In genomic region chr13:113046211-113046883, GRCm38 (mm10) we compare ENCODE assay signal across 8 mouse cellular contexts. TPM values are rescaled to one million over a fixed set of nuclear protein-coding genes. Genes with fewer than 3 reads are reported as not detected.
DNase-seq lines count a peak whose midpoint lies in the region; ATAC-seq and TF ChIP-seq lines count a peak whose summit lies in the region.

Gene Gpx8 (minus strand): TSS chr13:113046410.

- H3K4me3 ChIP-seq in spleen, adult 2 months (ENCODE audit: extremely low read depth, insufficient read depth, insufficient read length): peak within 1 kb of the TSS; percentile 36
- peak within 1 kb of the TSS; percentile 65 for H3K4me3 ChIP-seq in embryonic facial prominence, embryonic 13.5 days
- peak within 1 kb of the TSS; percentile 68 for H3K4me3 ChIP-seq in heart, embryonic 11.5 days (ENCODE audit: low read depth, low read length)
- peak within 1 kb of the TSS; percentile 74 for H3K4me3 ChIP-seq in kidney, embryonic 14.5 days (ENCODE audit: low read length)
- peak within 1 kb of the TSS; percentile 36 for H3K4me3 ChIP-seq in liver, embryonic 12.5 days

- H3K4me2 ChIP-seq in embryonic facial prominence, embryonic 13.5 days: peak within 1 kb of the TSS; percentile 70
- peak within 1 kb of the TSS; percentile 67 for H3K4me2 ChIP-seq in heart, embryonic 11.5 days
- H3K4me2 ChIP-seq in kidney, embryonic 14.5 days (replicated peaks; ENCODE audit: low read depth, low read length): peak within 1 kb of the TSS; percentile 54
- peak within 1 kb of the TSS; percentile 44 for H3K4me2 ChIP-seq in liver, embryonic 12.5 days

- TF ChIP-seq CTCF in spleen, adult 2 months (IDR thresholded peaks at IDR 0.05; ENCODE audit: extremely low read depth, insufficient read depth, insufficient read length, insufficient replicate concordance): no peak

- no peaks in the 10 kb centered on the region for H3K9me3 ChIP-seq in embryonic facial prominence, embryonic 13.5 days
- H3K9me3 ChIP-seq in heart, embryonic 11.5 days (replicated peaks; ENCODE audit: control insufficient read depth, low read length): no peaks in the 10 kb centered on the region
- no peaks in the 10 kb centered on the region for H3K9me3 ChIP-seq in kidney, embryonic 14.5 days (ENCODE audit: control insufficient read depth, low read length)
- H3K9me3 ChIP-seq in liver, embryonic 12.5 days (replicated peaks): no peaks in the 10 kb centered on the region

- peak within 1 kb of the TSS; percentile 75 for H3K9ac ChIP-seq in embryonic facial prominence, embryonic 13.5 days
- peak within 1 kb of the TSS; percentile 82 for H3K9ac ChIP-seq in heart, embryonic 11.5 days (ENCODE audit: low read depth, low read length)
- peak within 1 kb of the TSS; percentile 66 for H3K9ac ChIP-seq in kidney, embryonic 14.5 days (ENCODE audit: low read depth, low read length)
- H3K9ac ChIP-seq in liver, embryonic 12.5 days: no peak within 1 kb of the TSS

- 11% methylated on average over 21 of the region's 21 CpGs for WGBS in spleen, adult 2 months
- 4% methylated on average over 21 of the region's 21 CpGs for WGBS in embryonic facial prominence, embryonic 13.5 days
- 5% methylated on average over 21 of the region's 21 CpGs for WGBS in heart, embryonic 11.5 days (ENCODE audit: insufficient replicate concordance)
- WGBS in kidney, embryonic 14.5 days: 6% methylated on average over 21 of the region's 21 CpGs
- WGBS in liver, embryonic 12.5 days (ENCODE audit: insufficient replicate concordance): 6% methylated on average over 21 of the region's 21 CpGs

- H3K27ac ChIP-seq in spleen, adult 2 months (ENCODE audit: insufficient read depth, low read length): no peak within 1 kb of the TSS
- peak within 1 kb of the TSS; percentile 88 for H3K27ac ChIP-seq in embryonic facial prominence, embryonic 13.5 days
- peak within 1 kb of the TSS; percentile 66 for H3K27ac ChIP-seq in heart, embryonic 11.5 days (ENCODE audit: low read depth, low read length)
- peak within 1 kb of the TSS; percentile 76 for H3K27ac ChIP-seq in kidney, embryonic 14.5 days (ENCODE audit: low read depth, low read length)
- H3K27ac ChIP-seq in liver, embryonic 12.5 days: no peak within 1 kb of the TSS

- ATAC-seq in embryonic facial prominence, embryonic 13.5 days (ENCODE audit: insufficient number of reproducible peaks, insufficient read depth, low FRiP score, low TSS enrichment, low read depth): peak; percentile 85
- ATAC-seq in heart, embryonic 11.5 days (replicated peaks; ENCODE audit: insufficient number of reproducible peaks, low FRiP score, low TSS enrichment): peak; percentile 78; the same call in 1 of the 2 replicates
- ATAC-seq in kidney, embryonic 14.5 days (ENCODE audit: low FRiP score, low TSS enrichment): peak; percentile 89
- no peak for ATAC-seq in liver, embryonic 12.5 days

- H3K36me3 ChIP-seq in spleen, adult 2 months (ENCODE audit: control insufficient read depth, insufficient read depth, low read length): no peaks in the 10 kb centered on the region
- peaks cover 24% of the 10 kb centered on the region for H3K36me3 ChIP-seq in embryonic facial prominence, embryonic 13.5 days
- H3K36me3 ChIP-seq in heart, embryonic 11.5 days (ENCODE audit: control insufficient read depth, insufficient read depth, low read length): no peaks in the 10 kb centered on the region
- peaks cover 6% of the 10 kb centered on the region; the same call in 1 of the 2 replicates for H3K36me3 ChIP-seq in kidney, embryonic 14.5 days (ENCODE audit: control insufficient read depth, insufficient read depth, low read length)
- H3K36me3 ChIP-seq in liver, embryonic 12.5 days: no peaks in the 10 kb centered on the region

- no peak for TF ChIP-seq POLR2A in spleen, adult 2 months (IDR thresholded peaks at IDR 0.05; ENCODE audit: low read depth, low read length)

- H3K4me1 ChIP-seq in spleen, adult 2 months (ENCODE audit: control insufficient read depth, insufficient read depth, insufficient read length): no peaks in the 10 kb centered on the region
- peaks cover 9% of the 10 kb centered on the region for H3K4me1 ChIP-seq in embryonic facial prominence, embryonic 13.5 days
- no peaks in the 10 kb centered on the region for H3K4me1 ChIP-seq in heart, embryonic 11.5 days (ENCODE audit: control insufficient read depth, insufficient read depth, low read length)
- peaks cover 8% of the 10 kb centered on the region; the same call in 1 of the 2 replicates for H3K4me1 ChIP-seq in kidney, embryonic 14.5 days (ENCODE audit: control insufficient read depth, insufficient read depth, low read length)
- H3K4me1 ChIP-seq in liver, embryonic 12.5 days: no peaks in the 10 kb centered on the region

- peaks cover 4% of the 10 kb centered on the region; the same call in 1 of the 2 replicates for H3K27me3 ChIP-seq in spleen, adult 2 months (ENCODE audit: control insufficient read depth, insufficient read depth, low read length)
- H3K27me3 ChIP-seq in embryonic facial prominence, embryonic 13.5 days: no peaks in the 10 kb centered on the region
- no peaks in the 10 kb centered on the region for H3K27me3 ChIP-seq in heart, embryonic 11.5 days (ENCODE audit: control insufficient read depth, insufficient read depth, low read length)
- no peaks in the 10 kb centered on the region for H3K27me3 ChIP-seq in kidney, embryonic 14.5 days (ENCODE audit: control insufficient read depth, insufficient read depth, low read length)
- H3K27me3 ChIP-seq in liver, embryonic 12.5 days (replicated peaks): peaks cover 23% of the 10 kb centered on the region

- DNase-seq in spleen, adult 2 months (ENCODE audit: low read depth in 1 of 2, low spot score in 2 of 2): no peak
- no peak for DNase-seq in spleen, adult 18-20 months
- DNase-seq in naive thymus-derived CD4-positive, alpha-beta T cell, adult 2 months (ENCODE audit: low read depth): peak; percentile 55
- peak; percentile 71 for DNase-seq in testis, postnatal 10 days (ENCODE audit: low spot score)

RNA-seq across cellular contexts. Expression of gene Gpx8, which starts in this region (rescaled TPM):
- 0.61 and 0.67 TPM in 2 replicates for polyA plus RNA-seq in spleen, adult 2 months (2012; rRNA removed)
- 181 and 205 TPM in 2 replicates for polyA plus RNA-seq in embryonic facial prominence, embryonic 13.5 days (2015; fragmentation: Nextera tagmentation; extraction: Ambion mirVana)
- polyA plus RNA-seq in heart, embryonic 11.5 days (2014; fragmentation: Nextera tagmentation; extraction: Ambion mirVana): 147 and 151 TPM in 2 replicates
- 142 and 204 TPM in 2 replicates for polyA plus RNA-seq in kidney, embryonic 14.5 days (2014; fragmentation: Nextera tagmentation; extraction: Ambion mirVana)
- 17.3 and 17.5 TPM in 2 replicates for polyA plus RNA-seq in liver, embryonic 12.5 days (2016; fragmentation: Nextera tagmentation; extraction: Ambion mirVana)

Comparison
In these comparisons a context has a peak if more than half of its experiments do, and no peak if none do; other contexts are left out.
1. RNA of gene Gpx8 (polyA plus RNA-seq): 181 to 205 TPM in embryonic facial prominence, embryonic 13.5 days, 147 to 151 TPM in heart, embryonic 11.5 days, 142 to 204 TPM in kidney, embryonic 14.5 days and 17.3 to 17.5 TPM in liver, embryonic 12.5 days; 0.61 to 0.67 TPM in spleen, adult 2 months; every median in the first group is over 10 times any median in the second.
2. DNase-seq: peak in naive thymus-derived CD4-positive, alpha-beta T cell, adult 2 months (single experiment) and testis, postnatal 10 days (single experiment); none in spleen, adult 2 months (0 of 2) and spleen, adult 18-20 months (0 of 2).
3. H3K27ac ChIP-seq: peak in embryonic facial prominence, embryonic 13.5 days (single experiment), heart, embryonic 11.5 days (single experiment) and kidney, embryonic 14.5 days (single experiment); none in spleen, adult 2 months (single experiment) and liver, embryonic 12.5 days (single experiment).
4. Peak in every context shown above with its lines, with median percentiles within 50 percentile points of each other: H3K4me3 ChIP-seq and H3K4me2 ChIP-seq.